ENCODE assay signal across 13 mouse cellular contexts in the genomic region with DNA sequence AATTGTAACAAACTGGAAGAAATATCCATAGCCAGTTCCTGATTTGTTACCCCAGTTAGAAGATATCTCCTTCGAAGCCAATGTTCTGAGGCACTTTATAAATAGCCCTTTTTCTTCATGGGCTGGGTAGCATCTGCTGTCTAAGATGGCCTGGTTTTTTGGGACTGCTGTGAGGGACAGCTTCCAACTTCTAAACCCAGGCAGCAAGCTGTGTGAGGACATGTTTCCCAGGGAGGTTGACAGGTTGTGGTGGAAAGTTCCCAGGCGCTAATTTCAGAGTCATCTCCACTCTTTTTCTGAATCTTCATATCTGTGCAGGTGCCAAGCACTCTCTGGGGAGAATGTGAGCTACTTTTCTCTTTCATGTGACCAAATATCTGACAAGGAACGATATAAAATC.
DNase-seq lines count a peak whose midpoint lies in the region; ATAC-seq and TF ChIP-seq lines count a peak whose summit lies in the region.
"Had no signal": no experiment of that assay in that cellular context is flagged by ENCODE, and none has a peak within 500 bp of the region (broad histone marks: within the 10 kb centered on the region; RNA-seq: fewer than 3 reads in every experiment).

No protein-coding gene starts in this region.

- intact Hi-C loops in left cerebral cortex, postnatal 10 days (cut with DNase I) = loop anchor here (5.0 kb wide), 1 partner anchor 424 kb away; no protein-coding TSS in a partner anchor
- intact Hi-C loops in gastrocnemius, postnatal 36 days (cut with DNase I) = no loop called here

- no peak for ATAC-seq in activated CD4-positive, CD25-positive, alpha-beta regulatory T cell, adult 4 months
- ATAC-seq: hindbrain, postnatal 0 days had no signal

- no peak for TF ChIP-seq CTCF in cortical plate, adult 2 months (IDR thresholded peaks at IDR 0.05; ENCODE audit: extremely low read depth, insufficient read depth, low read length)

- H3K27ac ChIP-seq in cortical plate, adult 2 months (ENCODE audit: insufficient read depth, low read length) = peak overlapping the region; percentile 41; the same call in 1 of the 2 replicates
- H3K27ac ChIP-seq: hindbrain, postnatal 0 days; neural tube, embryonic 12.5 days; stomach, embryonic 15.5 days had no signal

- TF ChIP-seq POLR2A in cortical plate, adult 2 months (IDR thresholded peaks at IDR 0.05; ENCODE audit: extremely low read depth, insufficient read depth, low read length) = no peak

- no peak overlapping the region for H3K4me3 ChIP-seq in cortical plate, adult 2 months (ENCODE audit: insufficient read depth, low read length)
- H3K4me3 ChIP-seq: neural tube, embryonic 12.5 days; stomach, embryonic 15.5 days had no signal

- H3K4me1 ChIP-seq in cortical plate, adult 2 months (ENCODE audit: control insufficient read depth, insufficient read depth, low read length) = peaks cover 4% of the 10 kb centered on the region
- H3K4me1 ChIP-seq: stomach, embryonic 15.5 days had no signal

- DNase-seq in lung, postnatal 10 days = peak; percentile 8
- DNase-seq in lung, postnatal 14 days = no peak
- DNase-seq in left cerebral cortex, postnatal 10 days (ENCODE audit: extremely low spot score in 1 of 2, low spot score in 2 of 2) = peak; percentile 23 to 76
- peak; percentile 88 for DNase-seq in telencephalon, adult 2 months (ENCODE audit: low read depth, low spot score)
- no peak for DNase-seq in gastrocnemius, postnatal 36 days
- no peak for DNase-seq in adrenal gland, postnatal 14 days
- DNase-seq: adrenal gland, postnatal 36 days; lung, embryonic 14.5 days had no signal

Comparison
In these comparisons a context has a peak if more than half of its experiments do, and no peak if none do; other contexts are left out.
1. DNase-seq: peak in lung, postnatal 10 days (single experiment), left cerebral cortex, postnatal 10 days (2 of 2) and telencephalon, adult 2 months (single experiment); none in lung, postnatal 14 days (single experiment), gastrocnemius, postnatal 36 days (0 of 2) and adrenal gland, postnatal 14 days (single experiment).